In the genomic region with DNA sequence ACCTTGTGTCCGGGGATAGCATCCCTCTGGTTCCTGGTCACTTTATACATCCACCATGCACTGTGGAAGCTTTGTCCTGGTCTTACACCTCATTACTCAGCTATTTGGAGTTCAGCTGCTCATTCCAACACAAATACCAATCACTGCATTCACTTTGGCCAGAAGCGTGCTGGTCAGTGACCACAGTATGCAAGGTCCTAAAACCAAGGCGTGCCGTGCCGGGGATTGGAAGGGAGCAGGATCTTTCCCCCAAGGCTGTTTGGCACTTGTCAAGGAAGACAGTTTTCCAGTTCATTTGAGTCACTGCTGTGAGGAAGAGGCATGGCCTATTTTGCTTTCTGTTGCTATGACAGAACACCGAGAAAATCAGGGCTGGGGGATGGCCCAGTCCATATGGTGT, we compare ENCODE assay signal across 21 mouse cellular contexts.
DNase-seq lines count a peak whose midpoint lies in the region; ATAC-seq and TF ChIP-seq lines count a peak whose summit lies in the region.
"Had no signal": no experiment of that assay in that cellular context is flagged by ENCODE, and none has a peak within 500 bp of the region (broad histone marks: within the 10 kb centered on the region; RNA-seq: fewer than 3 reads in every experiment).

No protein-coding gene starts in this region.

- no peak overlapping the region for H3K4me2 ChIP-seq in kidney, embryonic 14.5 days (replicated peaks; ENCODE audit: low read depth, low read length)
- no peak overlapping the region for H3K4me2 ChIP-seq in heart, embryonic 11.5 days
- H3K4me2 ChIP-seq: embryonic facial prominence, embryonic 13.5 days; forebrain, embryonic 12.5 days; liver, embryonic 13.5 days; stomach, embryonic 15.5 days had no signal

- H3K4me1 ChIP-seq in kidney, embryonic 14.5 days (ENCODE audit: control insufficient read depth, insufficient read depth, low read length) = no peaks in the 10 kb centered on the region
- peaks cover 7% of the 10 kb centered on the region for H3K4me1 ChIP-seq in heart, embryonic 11.5 days (ENCODE audit: control insufficient read depth, insufficient read depth, low read length)
- H3K4me1 ChIP-seq: forebrain, embryonic 12.5 days; liver, embryonic 13.5 days had no signal

- H3K79me3 ChIP-seq in C2C12 (ENCODE audit: low read depth) = no peaks in the 10 kb centered on the region

- no peaks in the 10 kb centered on the region for H3K79me2 ChIP-seq in C2C12 (ENCODE audit: control insufficient read depth, insufficient read depth)

- 72% methylated on average over 6 of the region's 6 CpGs for WGBS in kidney, embryonic 14.5 days
- WGBS in heart, embryonic 11.5 days (ENCODE audit: insufficient replicate concordance) = 71% methylated on average over 6 of the region's 6 CpGs

- H3K4me3 ChIP-seq in kidney, embryonic 14.5 days (ENCODE audit: low read length) = no peak overlapping the region
- no peak overlapping the region for H3K4me3 ChIP-seq in C2C12 (ENCODE audit: insufficient read depth, poor library complexity, severe bottlenecking)
- H3K4me3 ChIP-seq in heart, embryonic 11.5 days (ENCODE audit: low read depth, low read length) = no peak overlapping the region
- H3K4me3 ChIP-seq: embryonic facial prominence, embryonic 13.5 days; forebrain, embryonic 12.5 days; liver, embryonic 13.5 days; midbrain, embryonic 10.5 days; stomach, embryonic 15.5 days had no signal

- H3K27me3 ChIP-seq in kidney, embryonic 14.5 days (ENCODE audit: control insufficient read depth, insufficient read depth, low read length) = no peaks in the 10 kb centered on the region
- no peaks in the 10 kb centered on the region for H3K27me3 ChIP-seq in C2C12 (ENCODE audit: control insufficient read depth, insufficient read depth, insufficient read length)
- H3K27me3 ChIP-seq in heart, embryonic 11.5 days (ENCODE audit: control insufficient read depth, insufficient read depth, low read length) = peaks cover 2% of the 10 kb centered on the region; the same call in 1 of the 2 replicates
- H3K27me3 ChIP-seq: stomach, embryonic 15.5 days had no signal

- H3K36me3 ChIP-seq in kidney, embryonic 14.5 days (ENCODE audit: control insufficient read depth, insufficient read depth, low read length) = no peaks in the 10 kb centered on the region
- H3K36me3 ChIP-seq in C2C12 (ENCODE audit: control insufficient read depth, insufficient read depth) = no peaks in the 10 kb centered on the region
- no peaks in the 10 kb centered on the region for H3K36me3 ChIP-seq in heart, embryonic 11.5 days (ENCODE audit: control insufficient read depth, insufficient read depth, low read length)
- H3K36me3 ChIP-seq: embryonic facial prominence, embryonic 13.5 days; forebrain, embryonic 12.5 days; G1E; liver, embryonic 13.5 days; midbrain, embryonic 10.5 days; stomach, embryonic 15.5 days had no signal

- peaks cover 4% of the 10 kb centered on the region for H3K9me3 ChIP-seq in kidney, embryonic 14.5 days (ENCODE audit: control insufficient read depth, low read length)
- no peaks in the 10 kb centered on the region; the same call in 1 of the 2 replicates for H3K9me3 ChIP-seq in heart, embryonic 11.5 days (replicated peaks; ENCODE audit: control insufficient read depth, low read length)
- H3K9me3 ChIP-seq: embryonic facial prominence, embryonic 13.5 days; forebrain, embryonic 12.5 days; G1E; liver, embryonic 13.5 days; midbrain, embryonic 10.5 days; stomach, embryonic 15.5 days had no signal

- no peak overlapping the region for H3K27ac ChIP-seq in kidney, embryonic 14.5 days (ENCODE audit: low read depth, low read length)
- no peak overlapping the region for H3K27ac ChIP-seq in heart, embryonic 11.5 days (ENCODE audit: low read depth, low read length)
- H3K27ac ChIP-seq: embryonic facial prominence, embryonic 13.5 days; forebrain, embryonic 12.5 days; kidney, postnatal 0 days; liver, embryonic 13.5 days; midbrain, embryonic 10.5 days; stomach, embryonic 15.5 days had no signal

- H3ac ChIP-seq in C2C12 (ENCODE audit: control insufficient read depth, insufficient read length, low read depth) = no peak overlapping the region

- no peak for ATAC-seq in kidney, embryonic 14.5 days (ENCODE audit: low FRiP score, low TSS enrichment)
- no peak for ATAC-seq in heart, embryonic 11.5 days (replicated peaks; ENCODE audit: insufficient number of reproducible peaks, low FRiP score, low TSS enrichment)
- ATAC-seq: hindbrain, embryonic 16.5 days had no signal

- no peak overlapping the region for H3K9ac ChIP-seq in kidney, embryonic 14.5 days (ENCODE audit: low read depth, low read length)
- no peak overlapping the region for H3K9ac ChIP-seq in heart, embryonic 11.5 days (ENCODE audit: low read depth, low read length)
- H3K9ac ChIP-seq: embryonic facial prominence, embryonic 13.5 days; forebrain, embryonic 12.5 days; liver, embryonic 13.5 days; stomach, embryonic 15.5 days had no signal

- no peak for TF ChIP-seq CTCF in C2C12 (IDR thresholded peaks at IDR 0.05; ENCODE audit: control insufficient read depth, insufficient read depth, insufficient read length)

- peak; percentile 35 for DNase-seq in cerebellum, adult 9-10 months
- DNase-seq in cerebellum, adult 8-10 months = no peak
- peak; percentile 39 for DNase-seq in kidney, postnatal 14 days
- peak; percentile 28 to 40 for DNase-seq in cerebellum, postnatal 25 days
- no peak for DNase-seq in heart, adult 9 months (ENCODE audit: low spot score in 2 of 2)
- DNase-seq: heart, adult 18-20 months; heart, postnatal 10 days; layer of hippocampus, adult 9-11 months; liver, embryonic 13.5 days; right cerebral cortex, adult 18-20 months; spleen, adult 18-20 months had no signal

TF ChIP-seq in C2C12, 6 proteins besides CTCF, POLR2A, EP300 and RAD21:
- TF ChIP-seq MAX (IDR thresholded peaks at IDR 0.05) (peak; percentile 89), FOSL1 (IDR thresholded peaks at IDR 0.05; ENCODE audit: insufficient read depth, low read length, poor library complexity, severe bottlenecking) (no peak), MYOD1 (IDR thresholded peaks at IDR 0.05; ENCODE audit: control insufficient read depth, insufficient read length, low read depth) (peak; percentile 70), MYOG (IDR thresholded peaks at IDR 0.05; ENCODE audit: control insufficient read depth, extremely low read depth, insufficient read length) (no peak), USF1 (IDR thresholded peaks at IDR 0.05; ENCODE audit: low read depth) (no peak), CEBPB (IDR thresholded peaks at IDR 0.05; ENCODE audit: low read depth) (no peak)

Comparison
In these comparisons a context has a peak if more than half of its experiments do, and no peak if none do; other contexts are left out.
1. DNase-seq: peak in cerebellum, adult 9-10 months (single experiment), kidney, postnatal 14 days (single experiment) and cerebellum, postnatal 25 days (2 of 2); none in cerebellum, adult 8-10 months (single experiment) and heart, adult 9 months (0 of 2).